Mouse (Mus musculus): ENCODE measurements around the gene Clip3. TPM values are rescaled to one million over a fixed set of nuclear protein-coding genes. Genes with fewer than 3 reads are reported as not detected.
A peak's percentile ranks its signal among the peaks of the same experiment; 100 is the strongest.

Gene Clip3
- polyA plus RNA-seq, 1 experiment from 2014 or later, result 120 TPM

- H3K27ac ChIP-seq (replicated peaks), result no peak overlapping the region
- H3K9me3 ChIP-seq, result no peaks in the 10 kb centered on the region
- peaks cover 86% of the 10 kb centered on the region for H3K36me3 ChIP-seq
- no peak for ATAC-seq (ENCODE audit: low FRiP score, low read depth)
- H3K4me1 ChIP-seq (replicated peaks), result no peaks in the 10 kb centered on the region
- 45% methylated on average over 3 of the region's 3 CpGs for WGBS
- no peaks in the 10 kb centered on the region for H3K27me3 ChIP-seq
- no peak overlapping the region for H3K9ac ChIP-seq
- no peak overlapping the region for H3K4me3 ChIP-seq
- H3K4me2 ChIP-seq, result no peak overlapping the region
Observed at GRCm38 (mm10) chr7:30300914-30301313, 9.4 kb downstream of the Clip3 start.

GRCm38 (mm10) chr7:30306083-30306779 is 14.7 kb downstream of the Clip3 start:
- 0 out of 2 replicates have a peak overlapping the region, but pooled peaks have one; percentile 45 for H3K27ac ChIP-seq (replicated peaks)

GRCm38 (mm10) chr7:30308076-30309005 is 16.8 kb downstream of the Clip3 start, which contains the start of gene Alkbh6:
TSS of gene Alkbh6 (plus strand) at chr7:30308717.
- Histone ChIP-seq H3K9ac (peak within 1 kb of the TSS; percentile 65), H3K4me1 (replicated peaks) (peaks cover 24% of the 10 kb centered on the region), H3K9me3 (no peaks in the 10 kb centered on the region), H3K27me3 (no peaks in the 10 kb centered on the region), H3K4me3 (peak within 1 kb of the TSS; percentile 83), H3K27ac (replicated peaks) (peak within 1 kb of the TSS; percentile 83), H3K36me3 (peaks cover 42% of the 10 kb centered on the region), H3K4me2 (peak within 1 kb of the TSS; percentile 85)
- peak; percentile 100 for ATAC-seq (ENCODE audit: low FRiP score, low read depth)
- WGBS, result 4% methylated on average over 27 of the region's 27 CpGs

More at GRCm38 (mm10) chr7:30306083-30306779, 14.7 kb downstream of the Clip3 start:
- Histone ChIP-seq H3K4me2 (no peak overlapping the region), H3K27me3 (no peaks in the 10 kb centered on the region), H3K36me3 (peaks cover 55% of the 10 kb centered on the region), H3K9me3 (no peaks in the 10 kb centered on the region), H3K9ac (no peak overlapping the region), H3K4me1 (replicated peaks) (peaks cover 24% of the 10 kb centered on the region), H3K4me3 (no peak overlapping the region)
- 92% methylated on average over 16 of the region's 16 CpGs for WGBS
- ATAC-seq (ENCODE audit: low FRiP score, low read depth), result no peak

- peak overlapping the region; percentile 65 for H3K9ac ChIP-seq
- no peak for ATAC-seq (ENCODE audit: low FRiP score, low read depth)
- peaks cover 36% of the 10 kb centered on the region for H3K36me3 ChIP-seq
- no peaks in the 10 kb centered on the region for H3K27me3 ChIP-seq
- 71% methylated on average over 15 of the region's 15 CpGs for WGBS
- H3K4me2 ChIP-seq, result peak overlapping the region; percentile 85
- peaks cover 24% of the 10 kb centered on the region for H3K4me1 ChIP-seq (replicated peaks)
- no peaks in the 10 kb centered on the region for H3K9me3 ChIP-seq
- no peak overlapping the region for H3K27ac ChIP-seq (replicated peaks)
- peak overlapping the region; percentile 83 for H3K4me3 ChIP-seq
Observed at GRCm38 (mm10) chr7:30309395-30310129, 18.0 kb downstream of the Clip3 start.

- Histone ChIP-seq H3K4me2 (no peak overlapping the region), H3K36me3 (peaks cover 33% of the 10 kb centered on the region), H3K27ac (replicated peaks) (no peak overlapping the region), H3K9ac (no peak overlapping the region), H3K4me3 (no peak overlapping the region), H3K27me3 (no peaks in the 10 kb centered on the region), H3K9me3 (no peaks in the 10 kb centered on the region), H3K4me1 (replicated peaks) (peaks cover 24% of the 10 kb centered on the region)
- ATAC-seq (ENCODE audit: low FRiP score, low read depth), result no peak
- 91% methylated on average over 12 of the region's 12 CpGs for WGBS
Observed at GRCm38 (mm10) chr7:30310136-30310535, 18.6 kb downstream of the Clip3 start.

- ATAC-seq (ENCODE audit: low FRiP score, low read depth), result no peak
- no peaks in the 10 kb centered on the region for H3K9me3 ChIP-seq
- 56% methylated on average over 27 of the region's 27 CpGs for WGBS
- H3K4me3 ChIP-seq, result no peak overlapping the region
- no peak overlapping the region for H3K27ac ChIP-seq (replicated peaks)
- H3K27me3 ChIP-seq, result no peaks in the 10 kb centered on the region
- H3K4me1 ChIP-seq (replicated peaks), result peaks cover 16% of the 10 kb centered on the region
- H3K9ac ChIP-seq, result no peak overlapping the region
- H3K36me3 ChIP-seq, result peaks cover 9% of the 10 kb centered on the region; the same call in 1 of the 2 replicates
- H3K4me2 ChIP-seq, result no peak overlapping the region
Observed at GRCm38 (mm10) chr7:30313666-30314320, 22.3 kb downstream of the Clip3 start.

- peak within 1 kb of the TSS; percentile 9; the same call in 1 of the 2 replicates for H3K4me2 ChIP-seq
Observed at GRCm38 (mm10) chr7:30314721-30315155, 23.2 kb downstream of the Clip3 start, which contains the start of gene Syne4. TSS of gene Syne4 (plus strand) at chr7:30314807.

GRCm38 (mm10) chr7:30315559-30316529 is 24.3 kb downstream of the Clip3 start:
- WGBS, result 83% methylated on average over 13 of the region's 13 CpGs
- no peak for ATAC-seq (ENCODE audit: low FRiP score, low read depth)
- Histone ChIP-seq H3K4me1 (replicated peaks) (peaks cover 1% of the 10 kb centered on the region), H3K27me3 (no peaks in the 10 kb centered on the region), H3K27ac (replicated peaks) (no peak overlapping the region), H3K36me3 (peaks cover 9% of the 10 kb centered on the region; the same call in 1 of the 2 replicates), H3K9ac (no peak overlapping the region), H3K9me3 (no peaks in the 10 kb centered on the region), H3K4me3 (no peak overlapping the region), H3K4me2 (no peak overlapping the region)

More at GRCm38 (mm10) chr7:30314721-30315155, 23.2 kb downstream of the Clip3 start, which contains the start of gene Syne4:
- Histone ChIP-seq H3K27ac (replicated peaks) (no peak within 1 kb of the TSS), H3K4me1 (replicated peaks) (peaks cover 8% of the 10 kb centered on the region), H3K9me3 (no peaks in the 10 kb centered on the region), H3K36me3 (peaks cover 9% of the 10 kb centered on the region; the same call in 1 of the 2 replicates), H3K9ac (no peak within 1 kb of the TSS), H3K27me3 (no peaks in the 10 kb centered on the region), H3K4me3 (no peak within 1 kb of the TSS)
- no peak for ATAC-seq (ENCODE audit: low FRiP score, low read depth)
- 4% methylated on average over 9 of the region's 9 CpGs for WGBS

GRCm38 (mm10) chr7:30318142-30318541 is 26.6 kb downstream of the Clip3 start:
- Histone ChIP-seq H3K36me3 (no peaks in the 10 kb centered on the region), H3K27me3 (no peaks in the 10 kb centered on the region), H3K9ac (no peak overlapping the region), H3K4me2 (no peak overlapping the region), H3K27ac (replicated peaks) (no peak overlapping the region), H3K4me1 (replicated peaks) (peaks cover 16% of the 10 kb centered on the region), H3K9me3 (no peaks in the 10 kb centered on the region), H3K4me3 (no peak overlapping the region)
- 94% methylated on average over 3 of the region's 3 CpGs for WGBS
- ATAC-seq (ENCODE audit: low FRiP score, low read depth), result no peak

- H3K27ac ChIP-seq (replicated peaks), result no peak overlapping the region
- H3K9ac ChIP-seq, result peak overlapping the region; percentile 95
- H3K4me3 ChIP-seq, result peak overlapping the region; percentile 95
- 87% methylated on average over 2 of the region's 2 CpGs for WGBS
- H3K4me2 ChIP-seq, result peak overlapping the region; percentile 91
- no peaks in the 10 kb centered on the region for H3K9me3 ChIP-seq
- peaks cover 16% of the 10 kb centered on the region for H3K4me1 ChIP-seq (replicated peaks)
- no peaks in the 10 kb centered on the region for H3K36me3 ChIP-seq
- ATAC-seq (ENCODE audit: low FRiP score, low read depth), result no peak
- H3K27me3 ChIP-seq, result 0 out of 2 replicates have a peak, but pooled peaks cover 3% of the 10 kb centered on the region
Observed at GRCm38 (mm10) chr7:30320946-30321345, 29.4 kb downstream of the Clip3 start.
